Mouse (Mus musculus) bone marrow, adult 2 months (tissue): ENCODE results near the gene Phrf1. TPM values are rescaled to one million over a fixed set of nuclear protein-coding genes. Genes with fewer than 3 reads are reported as not detected.

Experiments
- H3K27ac ChIP-seq: fragments of 200-500 bp; 2 replicates; pipeline ENCODE4 v1.5.1; 2012; ENCODE audit warnings: low read depth, mild to moderate bottlenecking, control low read depth, inconsistent platforms, low read length; ENCODE audit not compliant: control insufficient read depth, poor library complexity, insufficient read depth
- H3K4me1 ChIP-seq: fragments of 200-500 bp; 2 replicates; pipeline ENCODE4 v1.6.1; 2011; ENCODE audit warnings: low read length; ENCODE audit not compliant: control insufficient read depth, insufficient read depth
- H3K4me3 ChIP-seq: fragments of 200-500 bp; replicated peaks from 2 replicates; pipeline ENCODE3; 2011; ENCODE audit warnings: mild to moderate bottlenecking, low read depth, low read length, control low read depth; ENCODE audit not compliant: control insufficient read depth
- CTCF ChIP-seq: fragments of 200-500 bp; IDR thresholded peaks from 2 replicates; pipeline ENCODE4 v1.5.1; 2011; ENCODE audit warnings: low read length, control low read depth; ENCODE audit not compliant: control insufficient read depth, insufficient read depth
- POLR2A ChIP-seq: fragments of 200-500 bp; IDR thresholded peaks from 2 replicates; pipeline ENCODE4 v1.6.1; 2011; ENCODE audit warnings: low read depth, mild to moderate bottlenecking, control low read depth, low read length, borderline replicate concordance; ENCODE audit not compliant: control insufficient read depth
- WGBS: fragments of 180-500 bp; shearing (Covaris S2); methylation state at CpG from one replicate; pipeline ENCODE4 v1.1.7; 2018; 5-methylcytosine and 5-hydroxymethylcytosine counted together
- polyA plus RNA-seq: library from polyadenylated mRNA; stranded (reverse); fragments of >200 nt; gene quantifications from 2 replicates; pipeline ENCODE4 v1.2.4, GENCODE M21; 2011; ENCODE audit warnings: low replicate concordance; ENCODE audit not compliant: missing spikeins, insufficient read depth, insufficient read length

The Phrf1 gene
- polyA plus RNA-seq, 1 experiment = 130 TPM

- Histone ChIP-seq H3K27ac (peak within 1 kb of the TSS; percentile 62), H3K4me1 (no peaks in the 10 kb centered on the region), H3K4me3 (peak within 1 kb of the TSS; percentile 71)
- WGBS = 5% methylated on average over 41 of the region's 41 CpGs
- TF ChIP-seq CTCF (no peak), POLR2A (peak; percentile 7; the same call in 1 of the 2 replicates)
These were observed 13.3 kb upstream of the Phrf1 start, which contains the start of gene Rassf7 for GRCm38 (mm10) chr7:141215101-141215879. Gene Rassf7, plus strand, starts transcription at chr7:141215860.

- Histone ChIP-seq H3K27ac (peak overlapping the region; percentile 62), H3K4me3 (peak overlapping the region; percentile 71), H3K4me1 (no peaks in the 10 kb centered on the region)
- TF ChIP-seq CTCF (no peak), POLR2A (peak; percentile 17; the same call in 1 of the 2 replicates)
- 2% methylated on average over 42 of the region's 42 CpGs for WGBS
These were observed 12.5 kb upstream of the Phrf1 start for GRCm38 (mm10) chr7:141215880-141216733.

GRCm38 (mm10) chr7:141216894-141217293, 11.7 kb upstream of the Phrf1 start:
- 94% methylated on average over 11 of the region's 11 CpGs for WGBS
- H3K4me3 ChIP-seq = no peak overlapping the region
- peaks cover under 1% of the 10 kb centered on the region; the same call in 1 of the 2 replicates for H3K4me1 ChIP-seq
- H3K27ac ChIP-seq = no peak overlapping the region
- TF ChIP-seq POLR2A (no peak), CTCF (no peak)

GRCm38 (mm10) chr7:141217343-141218013, 11.1 kb upstream of the Phrf1 start:
- TF ChIP-seq POLR2A (peak; percentile 23; the same call in 1 of the 2 replicates), CTCF (no peak)
- H3K4me3 ChIP-seq = no peak overlapping the region
- H3K27ac ChIP-seq = no peak overlapping the region
- H3K4me1 ChIP-seq = peaks cover 4% of the 10 kb centered on the region; the same call in 1 of the 2 replicates
- 93% methylated on average over 17 of the region's 17 CpGs for WGBS

- H3K4me3 ChIP-seq = no peak overlapping the region
- WGBS = 87% methylated on average over 3 of the region's 3 CpGs
- peaks cover 4% of the 10 kb centered on the region; the same call in 1 of the 2 replicates for H3K4me1 ChIP-seq
- TF ChIP-seq CTCF (no peak), POLR2A (no peak)
- no peak overlapping the region for H3K27ac ChIP-seq
These were observed 10.4 kb upstream of the Phrf1 start for GRCm38 (mm10) chr7:141218141-141218540.

GRCm38 (mm10) chr7:141218557-141219133, 9.9 kb upstream of the Phrf1 start:
- H3K27ac ChIP-seq = no peak overlapping the region
- WGBS = 90% methylated on average over 5 of the region's 5 CpGs
- TF ChIP-seq POLR2A (no peak), CTCF (no peak)
- no peak overlapping the region for H3K4me3 ChIP-seq
- peaks cover 4% of the 10 kb centered on the region; the same call in 1 of the 2 replicates for H3K4me1 ChIP-seq

GRCm38 (mm10) chr7:141219558-141220099, 9.0 kb upstream of the Phrf1 start:
- Histone ChIP-seq H3K27ac (no peak overlapping the region), H3K4me3 (no peak overlapping the region), H3K4me1 (peaks cover 4% of the 10 kb centered on the region; the same call in 1 of the 2 replicates)
- TF ChIP-seq POLR2A (no peak), CTCF (no peak)
- WGBS = 100% methylated on average over 1 of the region's 1 CpGs
